Mouse (Mus musculus) liver, embryonic 15.5 days (tissue): ENCODE data around the gene Ankrd11. TPM values are rescaled to one million over a fixed set of nuclear protein-coding genes. Genes with fewer than 3 reads are reported as not detected.
A peak's percentile ranks its signal among the peaks of the same experiment; 100 is the strongest.
"Not testable (repeated sequence)": the region's sequence is repeated elsewhere in the genome, so short reads cannot be mapped to it uniquely, and the experiment has no call there.

Source experiments
- ATAC-seq: fragments of 200-750 bp; cut with Nextera tagmentation; 2 replicates; pipeline ENCODE4 v1.8.0; 2017; ENCODE audit warnings: moderate number of reproducible peaks, mild to moderate bottlenecking, moderate library complexity; ENCODE audit not compliant: insufficient read depth
- H3K27ac ChIP-seq: fragments of 300-500 bp; sonication (generic); replicated peaks from 2 replicates; pipeline ENCODE4 v1.5.1; 2015; ENCODE audit warnings: mild to moderate bottlenecking, inconsistent platforms
- H3K27me3 ChIP-seq: fragments of 300-500 bp; sonication (generic); 2 replicates; pipeline ENCODE4 v1.6.1; 2015; ENCODE audit warnings: mild to moderate bottlenecking, inconsistent platforms
- H3K36me3 ChIP-seq: fragments of 300-500 bp; sonication (generic); replicated peaks from 2 replicates; pipeline ENCODE4 v1.6.1; 2015; ENCODE audit warnings: moderate library complexity, mild to moderate bottlenecking, inconsistent platforms
- H3K4me1 ChIP-seq: fragments of 300-500 bp; sonication (generic); replicated peaks from 2 replicates; pipeline ENCODE4 v1.6.1; 2015; ENCODE audit warnings: inconsistent platforms
- H3K4me2 ChIP-seq: fragments of 300-500 bp; sonication (generic); 2 replicates; pipeline ENCODE4 v1.6.1; 2015; ENCODE audit warnings: moderate library complexity, mild to moderate bottlenecking, inconsistent platforms
- H3K4me3 ChIP-seq: fragments of 300-500 bp; sonication (generic); replicated peaks from 2 replicates; pipeline ENCODE4 v1.5.1; 2015; ENCODE audit warnings: mild to moderate bottlenecking, inconsistent platforms
- H3K9ac ChIP-seq: fragments of 300-500 bp; sonication (generic); 2 replicates; pipeline ENCODE4 v1.6.1; 2015; ENCODE audit warnings: moderate library complexity, mild to moderate bottlenecking, inconsistent platforms
- H3K9me3 ChIP-seq: fragments of 300-500 bp; sonication (generic); replicated peaks from 2 replicates; pipeline ENCODE4 v1.6.1; 2016; ENCODE audit warnings: inconsistent platforms
- WGBS: fragments of 180-500 bp; shearing (Covaris S2); methylation state at CpG from one replicate; pipeline ENCODE4 v1.1.7; 2015; ENCODE audit warnings: mixed read lengths; ENCODE audit not compliant: insufficient replicate concordance; 5-methylcytosine and 5-hydroxymethylcytosine counted together
- polyA plus RNA-seq: library from polyadenylated mRNA; unstranded; fragments of >200 nt; fragmentation: Nextera tagmentation; extraction: Ambion mirVana; gene quantifications from 2 replicates; pipeline ENCODE4 v1.2.1, GENCODE M21; 2015

The Ankrd11 gene
- polyA plus RNA-seq, 1 experiment from 2014 or later = 18.1 TPM

DNA sequence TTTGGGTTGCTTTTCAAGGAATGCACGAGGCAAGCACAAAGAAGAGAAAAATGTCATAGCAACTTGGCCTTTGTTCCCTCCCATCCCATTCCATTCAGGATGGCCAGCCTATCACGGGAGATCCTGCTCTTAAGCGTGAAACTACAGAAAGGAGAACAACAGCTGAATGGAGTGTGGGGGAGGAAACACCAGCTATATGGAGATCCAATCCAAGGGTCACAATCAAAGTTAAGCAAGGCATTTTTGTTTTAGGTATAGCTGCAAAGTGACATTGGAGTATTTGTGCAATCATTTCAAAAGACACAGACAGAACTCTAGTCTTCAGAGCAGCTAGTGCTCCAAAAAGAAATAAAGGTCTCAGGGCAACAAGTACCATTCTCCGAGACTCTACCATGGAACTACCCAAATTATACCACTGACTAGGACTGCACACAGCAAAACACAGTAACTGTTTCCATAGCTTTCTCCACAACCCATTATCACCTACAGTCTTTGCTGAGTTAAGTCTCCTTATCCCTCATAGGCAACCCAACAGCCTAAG, 1.9 kb downstream of the Ankrd11 start:
- peak overlapping the region; percentile 83 for H3K4me2 ChIP-seq
- 11% methylated on average over 4 of the region's 4 CpGs for WGBS
- peak overlapping the region; percentile 100 for H3K9ac ChIP-seq
- ATAC-seq = no peak
- H3K4me1 ChIP-seq = peaks cover 78% of the 10 kb centered on the region
- peak overlapping the region; percentile 96 for H3K27ac ChIP-seq
- H3K9me3 ChIP-seq = no peaks in the 10 kb centered on the region
- peak overlapping the region; percentile 100 for H3K4me3 ChIP-seq
- H3K36me3 ChIP-seq = 0 out of 2 replicates have a peak, but pooled peaks cover 2% of the 10 kb centered on the region
- no peaks in the 10 kb centered on the region for H3K27me3 ChIP-seq

- H3K27ac ChIP-seq = peak overlapping the region; percentile 96
- H3K4me3 ChIP-seq = peak overlapping the region; percentile 100
- no peaks in the 10 kb centered on the region for H3K36me3 ChIP-seq
- peak overlapping the region; percentile 83 for H3K4me2 ChIP-seq
- 75% methylated on average over 11 of the region's 11 CpGs for WGBS
- H3K4me1 ChIP-seq = peaks cover 78% of the 10 kb centered on the region
- no peak for ATAC-seq
- H3K9ac ChIP-seq = peak overlapping the region; percentile 100
- H3K27me3 ChIP-seq = no peaks in the 10 kb centered on the region
- no peaks in the 10 kb centered on the region for H3K9me3 ChIP-seq
Observed at GRCm38 (mm10) chr8:123039376-123040109, 2.5 kb downstream of the Ankrd11 start.

- Histone ChIP-seq H3K27me3 (no peaks in the 10 kb centered on the region), H3K27ac (0 out of 2 replicates have a peak overlapping the region, but pooled peaks have one; percentile 93), H3K9ac (no peak overlapping the region), H3K4me2 (no peak overlapping the region), H3K4me3 (no peak overlapping the region), H3K9me3 (no peaks in the 10 kb centered on the region), H3K4me1 (peaks cover 79% of the 10 kb centered on the region), H3K36me3 (no peaks in the 10 kb centered on the region)
- no peak for ATAC-seq
- WGBS = 52% methylated on average over 2 of the region's 2 CpGs
Observed at GRCm38 (mm10) chr8:123038351-123038750, 3.7 kb downstream of the Ankrd11 start.

DNA sequence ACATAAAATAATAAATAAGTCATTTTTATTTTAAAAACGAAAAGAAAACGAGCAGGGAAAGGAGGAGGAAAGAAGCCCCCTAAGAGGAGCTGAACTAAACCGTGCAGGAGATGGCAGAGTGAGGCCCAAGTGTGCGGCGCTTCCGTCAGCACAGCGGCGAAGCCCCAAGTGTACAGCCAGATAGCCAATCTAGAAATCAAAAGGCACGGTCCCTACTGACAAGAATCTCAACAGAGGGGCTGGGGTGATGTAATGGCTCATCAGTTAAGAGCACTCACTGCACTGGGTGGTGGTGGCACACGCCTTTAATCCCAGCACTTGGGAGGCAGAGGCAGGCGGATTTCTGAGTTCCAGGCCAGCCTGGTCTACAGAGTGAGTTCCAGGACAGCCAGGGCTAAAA, 4.6 kb downstream of the Ankrd11 start:
- no peaks in the 10 kb centered on the region for H3K36me3 ChIP-seq

DNA sequence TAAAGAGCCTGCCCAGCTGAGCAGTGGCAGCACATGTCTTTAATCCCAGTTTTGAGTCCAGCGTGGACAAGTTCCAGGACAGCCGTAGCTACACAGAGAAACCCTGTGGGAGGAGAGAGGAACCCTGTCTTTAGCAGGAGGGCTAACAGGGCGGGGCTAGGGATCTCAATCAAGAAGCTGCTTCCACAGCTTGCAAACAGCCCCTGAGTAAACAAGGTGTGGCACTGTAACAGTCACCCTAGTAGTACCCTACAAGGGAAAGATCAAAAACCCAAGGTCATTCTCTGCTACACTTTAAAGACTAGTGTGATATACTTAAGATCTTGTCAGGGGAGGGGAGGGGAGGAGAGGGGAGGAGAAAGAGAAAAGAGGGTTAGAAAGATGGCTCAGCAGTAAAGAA, 5.1 kb downstream of the Ankrd11 start:
- Histone ChIP-seq H3K4me2 (peak overlapping the region; percentile 53), H3K4me1 (peaks cover 87% of the 10 kb centered on the region), H3K27ac (peak overlapping the region; percentile 93), H3K27me3 (no peaks in the 10 kb centered on the region), H3K36me3 (no peaks in the 10 kb centered on the region), H3K4me3 (peak overlapping the region; percentile 13), H3K9me3 (no peaks in the 10 kb centered on the region), H3K9ac (peak overlapping the region; percentile 40; the same call in 1 of the 2 replicates)
- ATAC-seq = peak; percentile 83
- 14% methylated on average over 3 of the region's 3 CpGs for WGBS

More for the DNA sequence above, 4.6 kb downstream of the Ankrd11 start:
- Histone ChIP-seq H3K4me3 (peak overlapping the region; percentile 13), H3K4me2 (peak overlapping the region; percentile 53), H3K27ac (peak overlapping the region; percentile 93), H3K4me1 (peaks cover 82% of the 10 kb centered on the region), H3K27me3 (no peaks in the 10 kb centered on the region), H3K9ac (0 out of 2 replicates have a peak overlapping the region, but pooled peaks have one; percentile 40), H3K9me3 (no peaks in the 10 kb centered on the region)
- 21% methylated on average over 11 of the region's 11 CpGs for WGBS
- no peak for ATAC-seq

DNA sequence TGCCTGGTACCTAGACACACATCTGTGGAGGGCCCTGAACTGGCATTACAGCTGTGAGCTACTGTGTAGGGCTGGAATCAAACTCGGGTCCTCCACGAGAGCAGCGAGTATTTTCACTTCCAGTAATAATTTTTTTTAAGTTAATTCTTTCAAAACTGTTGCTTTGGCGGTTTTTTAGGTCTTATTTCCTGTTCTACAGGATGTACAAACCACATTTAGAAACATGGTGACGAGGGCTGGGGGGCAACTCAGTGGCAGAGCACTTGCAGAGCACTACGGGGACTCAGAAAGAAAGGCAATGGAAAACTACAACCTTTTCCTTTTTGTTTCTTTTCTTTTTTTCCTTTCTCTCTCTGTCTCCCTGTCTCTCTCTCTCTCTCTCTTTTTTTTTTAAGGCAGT, 7.9 kb downstream of the Ankrd11 start:
- Histone ChIP-seq H3K9ac (no peak overlapping the region), H3K4me3 (no peak overlapping the region), H3K27me3 (no peaks in the 10 kb centered on the region), H3K4me2 (peak overlapping the region; percentile 0; the same call in 1 of the 2 replicates), H3K9me3 (no peaks in the 10 kb centered on the region), H3K4me1 (peaks cover 85% of the 10 kb centered on the region), H3K36me3 (no peaks in the 10 kb centered on the region), H3K27ac (peak overlapping the region; percentile 21)
- 22% methylated on average over 6 of the region's 6 CpGs for WGBS
- no peak for ATAC-seq

- H3K9ac ChIP-seq = no peak overlapping the region
- H3K4me3 ChIP-seq = no peak overlapping the region
- peak overlapping the region; percentile 66 for H3K27ac ChIP-seq
- H3K27me3 ChIP-seq = no peaks in the 10 kb centered on the region
- peaks cover 79% of the 10 kb centered on the region for H3K4me1 ChIP-seq
- H3K4me2 ChIP-seq = no peak overlapping the region
- no peak for ATAC-seq
- no peaks in the 10 kb centered on the region for H3K36me3 ChIP-seq
- H3K9me3 ChIP-seq = no peaks in the 10 kb centered on the region
Observed at GRCm38 (mm10) chr8:123033431-123033830, 8.6 kb downstream of the Ankrd11 start.

- no peaks in the 10 kb centered on the region for H3K9me3 ChIP-seq
- no peaks in the 10 kb centered on the region for H3K27me3 ChIP-seq
- H3K36me3 ChIP-seq = no peaks in the 10 kb centered on the region
- no peak overlapping the region for H3K9ac ChIP-seq
- no peak overlapping the region for H3K27ac ChIP-seq
- ATAC-seq = no peak
- H3K4me1 ChIP-seq = peaks cover 79% of the 10 kb centered on the region
- H3K4me3 ChIP-seq = no peak overlapping the region
- H3K4me2 ChIP-seq = no peak overlapping the region
Observed at GRCm38 (mm10) chr8:123032730-123033129, 9.3 kb downstream of the Ankrd11 start.

DNA sequence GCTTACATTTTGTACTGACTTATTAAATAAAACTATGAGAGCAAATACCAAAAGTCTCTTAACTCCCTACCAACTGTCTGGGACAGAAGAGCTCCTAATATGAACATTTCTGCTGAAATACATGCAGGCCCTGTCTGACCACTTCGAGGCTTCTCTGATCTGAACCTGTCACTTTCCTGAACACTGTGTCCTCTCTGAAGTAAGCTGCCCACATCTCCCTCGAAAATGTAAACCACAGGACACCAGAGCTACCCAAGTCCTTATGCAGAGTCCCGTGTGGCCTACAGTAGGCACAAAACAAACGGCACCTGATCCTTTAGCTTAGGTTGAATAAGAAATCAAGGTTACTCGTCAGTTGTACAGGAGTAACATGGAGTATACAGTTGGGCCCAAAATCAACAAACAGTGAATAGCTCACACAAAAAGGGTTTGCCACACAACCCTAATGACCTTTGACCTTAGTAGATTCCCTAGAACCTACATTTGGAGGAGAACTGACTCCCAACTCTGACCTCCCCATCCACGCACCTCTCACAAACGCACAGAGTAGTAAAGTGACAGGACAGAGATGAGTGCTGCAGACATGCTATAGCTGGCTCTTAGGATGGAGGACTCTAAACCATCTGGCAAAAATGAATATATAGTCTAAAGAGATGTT, 10.6 kb downstream of the Ankrd11 start:
- WGBS = 54% methylated on average over 7 of the region's 7 CpGs
- peaks cover 69% of the 10 kb centered on the region for H3K4me1 ChIP-seq

DNA sequence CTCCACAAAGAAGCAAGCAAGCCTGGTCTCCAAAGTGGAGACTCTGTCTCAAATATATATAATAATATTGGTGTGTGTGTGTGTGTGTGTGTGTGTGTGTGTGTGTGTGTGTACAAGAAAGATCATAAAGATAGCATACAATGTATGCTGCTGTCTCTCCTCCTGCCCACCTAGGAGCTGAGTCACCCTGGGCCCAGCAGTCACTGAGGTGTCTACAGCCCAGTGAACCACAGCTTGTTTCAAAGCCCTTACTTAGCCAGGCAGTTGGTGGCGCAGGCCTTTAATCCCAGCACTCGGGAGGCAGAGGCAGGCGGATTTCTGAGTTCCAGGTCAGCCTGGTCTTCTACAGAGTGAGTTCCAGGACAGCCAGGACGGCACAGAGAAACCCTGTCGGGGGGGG, 12.0 kb downstream of the Ankrd11 start:
- not testable (repeated sequence) for H3K4me3 ChIP-seq, H3K9me3 ChIP-seq, H3K36me3 ChIP-seq, H3K27me3 ChIP-seq, H3K4me2 ChIP-seq, ATAC-seq, H3K27ac ChIP-seq, H3K9ac ChIP-seq
- peaks cover 69% of the 10 kb centered on the region for H3K4me1 ChIP-seq
- 59% methylated on average over 5 of the region's 5 CpGs for WGBS

More for the DNA sequence above, 10.6 kb downstream of the Ankrd11 start:
- Histone ChIP-seq H3K4me2 (no peak overlapping the region), H3K9ac (no peak overlapping the region), H3K9me3 (no peaks in the 10 kb centered on the region), H3K4me3 (no peak overlapping the region), H3K27ac (no peak overlapping the region; the same call in 1 of the 2 replicates), H3K36me3 (no peaks in the 10 kb centered on the region), H3K27me3 (no peaks in the 10 kb centered on the region)
- ATAC-seq = no peak

GRCm38 (mm10) chr8:123027786-123028185, 14.3 kb downstream of the Ankrd11 start:
- Histone ChIP-seq H3K27ac (no peak overlapping the region), H3K4me3 (no peak overlapping the region), H3K9me3 (no peaks in the 10 kb centered on the region), H3K9ac (no peak overlapping the region), H3K4me2 (no peak overlapping the region), H3K27me3 (no peaks in the 10 kb centered on the region), H3K36me3 (no peaks in the 10 kb centered on the region), H3K4me1 (peaks cover 55% of the 10 kb centered on the region)
- no peak for ATAC-seq
- WGBS = 62% methylated on average over 8 of the region's 8 CpGs
